Mouse (Mus musculus) heart, embryonic 11.5 days (tissue): ENCODE data around the gene Ly6g5c. TPM values are rescaled to one million over a fixed set of nuclear protein-coding genes. Genes with fewer than 3 reads are reported as not detected.

Experiments used
- ATAC-seq: fragments of 200-750 bp; cut with Nextera tagmentation; replicated peaks from 2 replicates; pipeline ENCODE4 v1.8.0; 2017; ENCODE audit warnings: moderate library complexity; ENCODE audit not compliant: insufficient number of reproducible peaks, low FRiP score, low TSS enrichment
- H3K27ac ChIP-seq: fragments of 300-500 bp; sonication (generic); 2 replicates; pipeline ENCODE4 v1.5.1; 2014; ENCODE audit warnings: mild to moderate bottlenecking, low read depth, low read length
- H3K27me3 ChIP-seq: fragments of 300-500 bp; sonication (generic); 2 replicates; pipeline ENCODE4 v1.6.1; 2014; ENCODE audit warnings: mild to moderate bottlenecking, low read length, mixed read lengths; ENCODE audit not compliant: control insufficient read depth, insufficient read depth
- H3K36me3 ChIP-seq: fragments of 300-500 bp; sonication (generic); 2 replicates; pipeline ENCODE4 v1.6.1; 2014; ENCODE audit warnings: mild to moderate bottlenecking, low read length, moderate library complexity, mixed read lengths; ENCODE audit not compliant: control insufficient read depth, insufficient read depth
- H3K4me1 ChIP-seq: fragments of 300-500 bp; sonication (generic); 2 replicates; pipeline ENCODE4 v1.6.1; 2014; ENCODE audit warnings: low read length; ENCODE audit not compliant: control insufficient read depth, insufficient read depth
- H3K4me2 ChIP-seq: fragments of 300-500 bp; sonication (generic); 2 replicates; pipeline ENCODE4 v1.6.1; 2014; ENCODE audit warnings: mild to moderate bottlenecking, moderate library complexity
- H3K4me3 ChIP-seq: fragments of 300-500 bp; sonication (generic); 2 replicates; pipeline ENCODE4 v1.5.1; 2014; ENCODE audit warnings: low read depth, low read length
- H3K9ac ChIP-seq: fragments of 300-500 bp; sonication (generic); 2 replicates; pipeline ENCODE4 v1.6.1; 2014; ENCODE audit warnings: mild to moderate bottlenecking, low read depth, low read length, moderate library complexity
- H3K9me3 ChIP-seq: fragments of 300-500 bp; sonication (generic); replicated peaks from 2 replicates; pipeline ENCODE4 v1.6.1; 2016; ENCODE audit warnings: low read length; ENCODE audit not compliant: control insufficient read depth
- WGBS: fragments of 180-500 bp; shearing (Covaris S2); extraction: QIAGEN DNeasy Blood & Tissue Kit; methylation state at CpG from one replicate; pipeline ENCODE4 v1.1.7; 2014; ENCODE audit not compliant: insufficient replicate concordance; 5-methylcytosine and 5-hydroxymethylcytosine counted together
- polyA plus RNA-seq: library from polyadenylated mRNA; unstranded; fragments of >200 nt; fragmentation: Nextera tagmentation; extraction: Ambion mirVana; gene quantifications from 2 replicates; pipeline ENCODE4 v1.2.1, GENCODE M21; 2014

The Ly6g5c gene
- polyA plus RNA-seq, 1 experiment from 2014 or later, result not detected

DNA sequence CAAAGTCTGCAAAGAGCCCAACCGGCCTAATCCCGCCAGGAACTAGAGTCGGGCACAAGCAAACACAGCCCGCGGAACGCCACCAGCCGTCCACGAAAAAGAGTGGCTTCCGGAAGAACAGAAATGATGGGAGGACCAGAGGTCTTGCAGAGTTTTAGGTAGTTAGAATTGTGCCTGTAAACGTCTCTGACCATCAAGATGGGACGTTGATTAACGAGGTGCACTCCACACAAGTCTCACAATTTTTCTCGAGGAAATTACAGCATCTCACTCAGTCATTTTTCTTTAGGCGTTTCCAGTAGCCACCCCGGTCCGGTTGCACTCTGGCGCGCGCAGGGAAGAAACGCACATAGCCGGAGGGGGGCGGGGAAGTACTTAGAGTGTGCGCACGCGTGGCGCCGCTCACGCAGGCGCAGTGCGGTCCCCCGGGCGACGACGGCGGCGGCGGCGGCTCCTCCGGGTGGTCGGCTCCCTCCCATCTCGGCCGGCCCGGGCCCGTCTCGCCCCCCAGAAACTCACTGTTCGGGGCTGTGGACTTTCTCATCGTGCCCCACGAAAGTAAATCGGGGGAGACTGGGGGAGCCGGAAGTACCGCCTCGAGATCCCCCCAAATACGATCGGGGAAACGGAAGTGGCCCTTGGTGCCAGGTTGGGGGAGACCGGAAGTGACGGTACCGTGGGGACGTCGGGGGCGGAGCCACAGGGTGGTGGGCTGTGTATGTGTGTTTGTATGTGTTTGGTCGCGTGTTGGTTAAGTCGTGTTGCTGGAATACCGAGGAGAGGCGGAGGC is 26.9 kb downstream of the Ly6g5c start, which contains the start of gene Bag6:
Bag6 (plus strand) TSS at position 378 of the 790 bp plus-strand sequence.
- Histone ChIP-seq H3K4me1 (peaks cover 9% of the 10 kb centered on the region; the same call in 1 of the 2 replicates), H3K4me2 (peak within 1 kb of the TSS; percentile 94), H3K27ac (peak within 1 kb of the TSS; percentile 96), H3K27me3 (no peaks in the 10 kb centered on the region), H3K9ac (peak within 1 kb of the TSS; percentile 91), H3K4me3 (peak within 1 kb of the TSS; percentile 76), H3K36me3 (peaks cover 18% of the 10 kb centered on the region), H3K9me3 (no peaks in the 10 kb centered on the region)
- ATAC-seq, result peak; percentile 90
- WGBS, result under 1% methylated on average over 66 of the region's 66 CpGs

- Histone ChIP-seq H3K9me3 (no peaks in the 10 kb centered on the region), H3K4me3 (peak overlapping the region; percentile 76), H3K36me3 (peaks cover 24% of the 10 kb centered on the region), H3K27me3 (no peaks in the 10 kb centered on the region), H3K4me2 (peak overlapping the region; percentile 94), H3K27ac (peak overlapping the region; percentile 96), H3K9ac (peak overlapping the region; percentile 91), H3K4me1 (peaks cover 9% of the 10 kb centered on the region; the same call in 1 of the 2 replicates)
- ATAC-seq, result peak; percentile 63
- whole genome bisulfite sequencing, result under 1% methylated on average over 42 of the region's 43 CpGs
Measured at GRCm38 (mm10) chr17:35135591-35136320, 27.7 kb downstream of the Ly6g5c start.

GRCm38 (mm10) chr17:35139269-35139668 is 31.2 kb downstream of the Ly6g5c start:
- 95% methylated on average over 3 of the region's 3 CpGs for WGBS
- Histone ChIP-seq H3K4me2 (no peak overlapping the region), H3K27me3 (no peaks in the 10 kb centered on the region), H3K4me1 (peaks cover 9% of the 10 kb centered on the region; the same call in 1 of the 2 replicates), H3K27ac (no peak overlapping the region; the same call in 1 of the 2 replicates), H3K9me3 (no peaks in the 10 kb centered on the region), H3K36me3 (peaks cover 58% of the 10 kb centered on the region), H3K9ac (no peak overlapping the region), H3K4me3 (peak overlapping the region; percentile 0; the same call in 1 of the 2 replicates)
- no peak for ATAC-seq

GRCm38 (mm10) chr17:35140490-35140996 is 32.5 kb downstream of the Ly6g5c start:
- 78% methylated on average over 16 of the region's 16 CpGs for WGBS
- Histone ChIP-seq H3K9me3 (no peaks in the 10 kb centered on the region), H3K36me3 (peaks cover 70% of the 10 kb centered on the region), H3K4me3 (no peak overlapping the region), H3K9ac (no peak overlapping the region), H3K4me2 (no peak overlapping the region), H3K27ac (no peak overlapping the region), H3K27me3 (no peaks in the 10 kb centered on the region), H3K4me1 (peaks cover 9% of the 10 kb centered on the region; the same call in 1 of the 2 replicates)
- no peak for ATAC-seq

DNA sequence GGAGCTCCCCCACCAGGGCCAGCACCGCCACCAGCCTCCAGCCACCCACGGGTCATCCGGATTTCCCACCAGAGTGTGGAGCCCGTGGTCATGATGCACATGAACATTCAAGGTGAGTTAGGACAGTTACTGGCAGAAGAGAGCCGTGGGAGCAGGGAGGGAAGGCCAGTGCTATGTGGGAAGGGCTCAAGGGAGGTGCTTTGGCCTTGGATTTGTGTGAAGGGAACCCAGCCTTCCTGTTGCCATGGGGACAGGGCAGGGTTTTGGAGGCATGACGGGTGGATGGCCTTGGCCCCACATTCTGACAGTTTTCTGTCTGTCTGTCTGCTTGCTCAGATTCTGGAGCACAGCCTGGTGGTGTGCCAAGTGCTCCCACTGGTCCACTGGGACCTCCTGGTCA is 33.9 kb downstream of the Ly6g5c start:
- 92% methylated on average over 6 of the region's 6 CpGs for WGBS
- Histone ChIP-seq H3K9me3 (no peaks in the 10 kb centered on the region), H3K27me3 (no peaks in the 10 kb centered on the region), H3K4me1 (0 out of 2 replicates have a peak, but pooled peaks cover 2% of the 10 kb centered on the region), H3K9ac (no peak overlapping the region), H3K36me3 (peaks cover 78% of the 10 kb centered on the region), H3K4me2 (no peak overlapping the region), H3K27ac (no peak overlapping the region), H3K4me3 (no peak overlapping the region)
- ATAC-seq, result no peak

DNA sequence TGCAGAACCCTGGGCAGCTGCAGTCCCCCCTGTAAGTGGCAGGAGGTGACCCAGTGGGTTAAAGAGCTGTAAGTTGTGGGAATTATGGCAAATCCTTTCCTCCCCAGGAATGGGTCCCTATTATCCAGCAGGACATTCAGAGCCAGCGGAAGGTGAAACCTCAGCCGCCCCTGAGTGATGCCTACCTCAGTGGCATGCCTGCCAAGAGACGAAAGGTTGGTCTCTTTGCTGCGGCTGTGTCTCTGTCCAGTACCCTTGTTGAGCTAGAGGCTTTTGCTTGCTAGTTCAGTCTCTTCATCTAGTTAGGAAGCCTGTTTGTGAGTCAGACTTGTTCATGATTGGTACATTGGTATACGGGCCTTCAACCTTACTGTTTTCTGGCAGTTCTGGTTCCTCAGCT is 38.1 kb downstream of the Ly6g5c start:
- Histone ChIP-seq H3K4me3 (no peak overlapping the region), H3K4me1 (no peaks in the 10 kb centered on the region), H3K36me3 (peaks cover 83% of the 10 kb centered on the region), H3K9me3 (no peaks in the 10 kb centered on the region), H3K27ac (no peak overlapping the region), H3K27me3 (no peaks in the 10 kb centered on the region), H3K9ac (no peak overlapping the region), H3K4me2 (no peak overlapping the region)
- WGBS, result 88% methylated on average over 5 of the region's 5 CpGs
- no peak for ATAC-seq

DNA sequence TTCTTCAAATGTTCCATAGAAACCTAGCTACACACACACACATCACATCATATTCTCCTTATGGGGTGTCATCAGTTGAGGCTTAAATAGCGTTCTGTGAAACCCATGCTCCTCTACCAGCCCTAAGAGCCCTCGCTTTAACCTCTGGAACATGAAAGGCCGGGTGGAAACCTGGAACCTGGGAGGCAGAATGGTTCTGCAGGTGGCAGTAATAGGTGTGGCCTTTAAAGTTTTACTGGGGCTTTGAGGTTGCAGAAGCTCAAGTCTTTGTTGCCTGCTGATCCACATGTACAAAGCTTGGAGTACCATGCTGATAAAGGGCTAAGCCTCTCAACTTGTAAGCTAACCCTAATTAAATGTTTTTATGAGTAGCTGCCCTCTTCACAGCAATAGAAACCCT is 39.3 kb downstream of the Ly6g5c start:
- Histone ChIP-seq H3K4me3 (no peak overlapping the region), H3K4me2 (no peak overlapping the region), H3K9ac (no peak overlapping the region), H3K9me3 (no peaks in the 10 kb centered on the region), H3K36me3 (peaks cover 80% of the 10 kb centered on the region), H3K27me3 (no peaks in the 10 kb centered on the region), H3K4me1 (no peaks in the 10 kb centered on the region), H3K27ac (no peak overlapping the region)
- no peak for ATAC-seq
- 62% methylated on average over 3 of the region's 3 CpGs for WGBS

DNA sequence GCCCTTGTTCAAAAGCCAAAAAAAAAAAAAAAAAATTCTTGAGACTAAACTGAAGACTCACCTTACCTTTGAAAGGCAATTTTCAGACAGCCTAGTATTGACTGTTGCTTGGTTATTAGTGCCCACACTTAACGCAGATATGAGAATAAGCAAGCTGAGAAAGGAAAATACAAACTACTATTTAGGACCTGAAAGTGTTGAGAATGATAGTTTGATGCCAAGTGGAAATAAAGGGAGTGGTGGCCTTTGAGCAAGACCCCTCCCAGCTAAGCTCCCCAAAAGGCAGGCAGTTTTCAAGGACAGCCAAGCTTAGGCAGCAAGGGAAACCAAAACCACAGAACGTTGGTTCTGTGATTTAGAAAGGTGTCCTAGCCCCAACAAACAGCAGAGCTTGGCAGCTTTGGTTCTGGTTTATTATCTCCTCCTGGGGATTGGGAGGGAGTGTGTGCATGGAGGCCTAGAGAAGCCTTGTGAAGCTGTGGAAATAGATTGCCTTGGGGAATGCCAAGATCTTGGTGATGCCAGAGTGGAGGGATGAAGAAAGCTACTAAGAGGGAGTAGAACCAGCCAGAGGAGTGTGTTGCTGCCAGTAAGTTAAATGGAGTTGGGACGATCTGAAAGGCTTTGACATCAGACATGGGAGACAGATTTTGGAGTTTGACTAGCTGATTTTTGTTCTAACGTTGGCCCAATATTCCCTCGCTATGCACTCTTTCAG is 40.0 kb downstream of the Ly6g5c start:
- Histone ChIP-seq H3K9ac (no peak overlapping the region), H3K27ac (no peak overlapping the region), H3K9me3 (no peaks in the 10 kb centered on the region), H3K4me1 (no peaks in the 10 kb centered on the region), H3K36me3 (peaks cover 80% of the 10 kb centered on the region), H3K4me2 (no peak overlapping the region), H3K27me3 (no peaks in the 10 kb centered on the region), H3K4me3 (no peak overlapping the region)
- WGBS, result 64% methylated on average over 5 of the region's 5 CpGs
- no peak for ATAC-seq
